Mouse (Mus musculus): ENCODE data around the gene Tor1a.

- TF ChIP-seq CTCF (IDR thresholded peaks at IDR 0.05) (no peak), EP300 (IDR thresholded peaks at IDR 0.05) (no peak)
Observed at GRCm38 (mm10) chr2:30938574-30938991, 29.1 kb downstream of the Tor1a start.

Measured in lung, postnatal 0 days (tissue).